Mouse (Mus musculus) liver, embryonic 14 days (tissue): Measurements from ENCODE around the gene Olfr1447. TPM values are rescaled to one million over a fixed set of nuclear protein-coding genes. Genes with fewer than 3 reads are reported as not detected.

ENCODE experiments used
- polyA plus RNA-seq: library from polyadenylated mRNA; depleted of rRNA; stranded (reverse); fragments of >200 nt; gene quantifications from 2 replicates; pipeline ENCODE4 v1.2.3, GENCODE M21; 2012; rRNA removed

Olfr1447 gene
- polyA plus RNA-seq: not detected in 2 replicates

DNA sequence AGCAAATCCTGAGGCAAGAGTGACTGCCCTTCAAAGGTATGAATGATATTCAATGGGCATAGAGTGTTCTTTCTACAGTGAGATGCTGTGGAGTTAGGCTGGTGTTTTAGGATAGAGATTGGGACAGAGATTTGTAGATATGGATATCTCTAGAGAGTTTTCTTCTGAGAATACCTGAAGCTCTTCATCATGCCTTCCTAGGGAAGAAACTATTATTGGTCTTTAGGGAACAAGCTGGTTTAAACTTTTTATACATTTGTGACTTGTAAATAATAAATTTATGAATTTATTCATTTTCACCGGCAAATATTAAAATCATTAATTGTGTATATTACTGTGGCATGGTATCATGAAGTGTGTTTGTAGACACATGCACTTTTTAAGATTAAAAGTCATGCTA is at the start of gene Olfr1447:
Olfr1447 (minus strand) TSS at position 101 of the 400 bp plus-strand sequence.

DNA sequence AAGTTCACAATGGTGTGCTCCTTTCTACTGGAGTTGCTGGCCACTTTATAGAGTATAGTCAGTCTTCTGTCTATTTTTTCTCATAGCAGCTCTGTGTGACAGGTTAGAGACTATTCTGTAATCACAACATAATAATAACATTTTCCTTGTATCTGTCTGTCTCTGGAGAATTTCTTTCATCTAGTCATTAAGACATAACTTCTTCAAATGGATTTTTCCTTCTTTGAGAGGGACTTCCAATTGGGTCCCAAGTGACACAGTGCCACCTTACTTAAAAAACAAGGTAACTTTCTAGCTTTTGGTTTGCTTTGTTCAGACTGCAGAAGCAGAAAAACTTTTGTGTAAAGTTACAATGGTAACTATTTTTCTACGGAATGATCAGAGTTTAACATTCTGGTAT is 46.4 kb upstream of the Olfr1447 start, which contains the start of gene Olfr1450:
Olfr1450 (plus strand) TSS at position 301 of the 400 bp plus-strand sequence.

DNA sequence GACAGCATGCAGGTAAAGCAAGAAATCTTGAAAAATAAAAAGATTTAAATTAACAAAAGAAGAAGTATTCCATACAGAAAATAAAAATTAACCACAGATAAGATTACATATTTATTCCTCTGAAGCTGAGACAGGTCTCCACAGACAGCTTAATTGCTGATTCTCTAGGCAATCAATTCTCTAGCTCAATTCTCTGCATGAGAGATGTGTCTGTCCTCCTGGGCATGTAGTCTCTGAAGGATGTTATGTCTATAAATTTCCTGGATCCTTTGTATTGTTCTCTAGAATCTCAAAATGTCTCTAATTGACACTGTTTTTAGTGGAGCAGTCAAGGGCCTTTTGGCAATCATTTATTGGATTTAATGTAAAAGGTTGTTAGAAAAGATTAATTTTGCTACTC is 27.0 kb upstream of the Olfr1447 start, which contains the start of gene Olfr1449:
Olfr1449 (plus strand) TSS at position 301 of the 400 bp plus-strand sequence.

DNA sequence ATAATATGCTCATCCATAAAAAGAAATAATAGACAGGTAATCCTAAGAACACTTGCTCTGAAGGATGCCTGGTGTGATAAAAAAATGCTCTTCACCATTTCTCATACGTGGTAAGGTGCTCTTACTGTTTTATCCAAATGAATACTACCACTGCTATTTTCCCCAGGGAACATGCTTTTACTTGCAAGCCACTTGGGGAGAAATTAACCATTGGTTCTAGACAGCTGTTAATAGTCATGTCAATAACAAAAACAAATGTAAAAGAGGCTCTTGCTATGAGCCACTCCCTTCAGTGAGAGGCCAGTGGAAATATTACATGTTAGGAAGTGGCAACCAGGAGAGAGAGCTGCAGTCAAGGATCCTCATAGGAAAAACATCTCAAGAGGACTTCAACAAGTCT is 20.8 kb upstream of the Olfr1447 start, which contains the start of gene Olfr1448:
Olfr1448 (minus strand) TSS at position 101 of the 400 bp plus-strand sequence.

DNA sequence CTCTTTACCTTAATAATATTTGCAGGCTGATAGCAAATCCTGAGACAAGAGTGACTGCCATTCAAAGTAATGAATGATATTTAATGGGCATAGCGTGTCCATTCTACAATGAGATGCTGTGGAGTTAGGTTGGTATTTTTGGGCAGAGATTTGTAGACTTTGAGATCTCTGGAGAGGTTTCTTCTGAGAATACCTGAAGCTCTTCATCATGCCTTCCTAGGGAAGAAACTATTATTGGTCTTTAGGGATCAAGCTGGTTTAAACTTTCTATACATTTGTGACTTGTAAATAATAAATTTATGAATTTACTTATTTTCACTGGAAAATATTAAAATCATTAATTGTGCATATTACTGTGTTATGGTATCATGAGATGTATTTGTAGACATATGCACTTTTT is 10.1 kb downstream of the Olfr1447 start, which contains the start of gene Olfr1446:
Olfr1446 (minus strand) TSS at position 101 of the 400 bp plus-strand sequence.

DNA sequence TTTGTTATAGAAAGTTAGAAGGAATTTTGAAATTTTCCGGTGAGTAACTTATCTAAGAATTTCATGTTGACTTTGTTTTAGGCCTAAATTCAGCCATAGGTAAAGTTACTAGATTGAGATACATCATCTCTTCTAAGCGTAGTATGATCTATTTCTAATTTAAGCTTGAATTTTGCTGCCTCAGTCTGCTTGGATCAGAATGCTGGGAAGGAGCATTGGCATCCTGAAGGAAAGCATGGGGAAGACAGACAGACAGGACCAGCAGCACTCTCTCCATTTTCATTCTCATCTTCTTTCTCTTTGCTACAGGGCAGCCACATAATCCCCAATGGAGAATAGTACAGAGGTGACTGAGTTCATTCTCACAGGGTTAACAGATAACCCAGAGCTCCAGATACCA is 20.0 kb downstream of the Olfr1447 start, which contains the start of gene Olfr1445:
Olfr1445 (plus strand) TSS at position 301 of the 400 bp plus-strand sequence.

DNA sequence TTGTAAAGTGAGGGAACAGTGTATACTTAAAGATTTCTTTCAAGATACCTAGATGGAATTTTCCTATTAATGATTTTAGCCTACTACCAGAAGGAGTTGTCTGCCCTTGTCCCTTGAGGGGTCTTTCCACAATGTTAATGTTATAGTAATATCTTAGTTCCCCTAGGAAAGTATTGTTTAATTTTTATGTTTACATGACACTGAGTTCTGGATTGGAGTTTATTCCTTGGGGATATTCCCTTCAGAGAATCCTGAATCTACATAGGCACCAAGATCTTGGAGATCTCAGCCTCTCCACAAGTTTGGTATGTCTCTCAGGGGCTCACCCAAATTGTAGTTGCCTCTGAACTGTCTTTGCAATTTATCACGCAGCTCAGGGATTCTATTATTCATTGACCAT is 46.6 kb downstream of the Olfr1447 start, which contains the start of gene Olfr1444:
Olfr1444 (plus strand) TSS at position 301 of the 400 bp plus-strand sequence.

Other genes with a start within 250 kb of the Olfr1447 start
- not detected in 2 replicates for gene Olfr1442, start 233.3 kb downstream of the Olfr1447 start, polyA plus RNA-seq
- not detected in 2 replicates for gene Olfr1443, start 225.6 kb downstream of the Olfr1447 start, polyA plus RNA-seq
- gene Keg1, start 208.0 kb downstream of the Olfr1447 start, polyA plus RNA-seq: 1.8 and 2.5 TPM in 2 replicates
- gene Cntf, start 138.1 kb downstream of the Olfr1447 start, polyA plus RNA-seq: 1.8 and 2.0 TPM in 2 replicates
- gene Zfp91, start 107.6 kb downstream of the Olfr1447 start, polyA plus RNA-seq: 14.2 and 16.3 TPM in 2 replicates
- gene Lpxn, start 107.5 kb downstream of the Olfr1447 start, polyA plus RNA-seq: 1.1 and 1.9 TPM in 2 replicates
- gene Gm5244, start 57.1 kb downstream of the Olfr1447 start, polyA plus RNA-seq: not detected in 2 replicates
- not detected in 2 replicates for gene Olfr1444, start 46.5 kb downstream of the Olfr1447 start, polyA plus RNA-seq
- gene Olfr1445, start 19.9 kb downstream of the Olfr1447 start, polyA plus RNA-seq: not detected in 2 replicates
- gene Olfr1446, start 10.2 kb downstream of the Olfr1447 start, polyA plus RNA-seq: not detected in 2 replicates
- gene Olfr1448, start 20.7 kb upstream of the Olfr1447 start, polyA plus RNA-seq: not detected in 2 replicates
- not detected in 2 replicates for gene Olfr1449, start 27.1 kb upstream of the Olfr1447 start, polyA plus RNA-seq
- not detected in 2 replicates for gene Olfr1450, start 46.5 kb upstream of the Olfr1447 start, polyA plus RNA-seq
- not detected in 2 replicates for gene Olfr1451, start 91.3 kb upstream of the Olfr1447 start, polyA plus RNA-seq
- gene Olfr1453, start 124.6 kb upstream of the Olfr1447 start, polyA plus RNA-seq: not detected in 2 replicates
- gene Olfr1454, start 156.9 kb upstream of the Olfr1447 start, polyA plus RNA-seq: not detected in 2 replicates
- not detected in 2 replicates for gene Olfr1457, start 194.1 kb upstream of the Olfr1447 start, polyA plus RNA-seq
- gene Olfr1458, start 203.0 kb upstream of the Olfr1447 start, polyA plus RNA-seq: not detected in 2 replicates
- gene Olfr1459, start 245.8 kb upstream of the Olfr1447 start, polyA plus RNA-seq: not detected in 2 replicates